Mouse (Mus musculus) layer of hippocampus, adult 18-20 months (tissue): ENCODE measurements at regions not wholly inside any gene's neighbourhood (a gene's known extent, or its start where the extent isn't known, plus 50 kb on each side); places are given as distances from the start of the nearest gene placed in this dataset.

Source experiments
- DNase-seq, 2 experiments: peaks; one replicate each; pipeline ENCODE4 v3.0.0; 2022; ENCODE audit warnings: low spot score in 2 of 2

GRCm38 (mm10) chr19:59717813-59718483 is 225.5 kb downstream of the Rab11fip2 start:
- DNase-seq: no peak

- DNase-seq: no peak
Measured at GRCm38 (mm10) chr19:59738541-59738940, 204.9 kb downstream of the Rab11fip2 start.

- peak in 1 of 2 experiments; percentile 55 for DNase-seq
Measured at GRCm38 (mm10) chr19:59742946-59743345, 200.5 kb downstream of the Rab11fip2 start.

- DNase-seq: no peak
Measured at GRCm38 (mm10) chr19:59761218-59761617, 182.2 kb downstream of the Rab11fip2 start.

- no peak for DNase-seq
Measured at GRCm38 (mm10) chr19:59784401-59785046, 158.9 kb downstream of the Rab11fip2 start.

- DNase-seq: no peak
Measured at GRCm38 (mm10) chr19:59831304-59831703, 112.2 kb downstream of the Rab11fip2 start.

- DNase-seq: peak; percentile 12 to 77
Measured at GRCm38 (mm10) chr19:59837138-59837537, 106.3 kb downstream of the Rab11fip2 start.

- peak in 1 of 2 experiments; percentile 17 for DNase-seq
Measured at GRCm38 (mm10) chr19:59837628-59838027, 105.8 kb downstream of the Rab11fip2 start.

- DNase-seq: no peak
Measured at GRCm38 (mm10) chr19:59844270-59844669, 99.2 kb downstream of the Rab11fip2 start.

- DNase-seq: no peak
Measured at GRCm38 (mm10) chr19:59846807-59847206, 96.6 kb downstream of the Rab11fip2 start.

- DNase-seq: no peak
Measured at GRCm38 (mm10) chr19:59850696-59851095, 92.8 kb downstream of the Rab11fip2 start.

GRCm38 (mm10) chr19:59852011-59852738 is 91.3 kb downstream of the Rab11fip2 start:
- no peak for DNase-seq
